Mouse (Mus musculus) kidney, embryonic 14.5 days (tissue): ENCODE data around the gene Stoml3. TPM values are rescaled to one million over a fixed set of nuclear protein-coding genes. Genes with fewer than 3 reads are reported as not detected.

Source experiments
- ATAC-seq: fragments of 200-750 bp; cut with Nextera tagmentation; 2 replicates; pipeline ENCODE4 v1.8.0; 2017; ENCODE audit warnings: moderate number of reproducible peaks, mild to moderate bottlenecking, moderate TSS enrichment, moderate library complexity; ENCODE audit not compliant: low FRiP score, low TSS enrichment
- H3K27ac ChIP-seq: fragments of 300-500 bp; sonication (generic); 2 replicates; pipeline ENCODE4 v1.5.1; 2014; ENCODE audit warnings: low read depth, mild to moderate bottlenecking, low read length, moderate library complexity, mixed read lengths
- H3K27me3 ChIP-seq: fragments of 300-500 bp; sonication (generic); 2 replicates; pipeline ENCODE4 v1.6.1; 2014; ENCODE audit warnings: mild to moderate bottlenecking, low read length; ENCODE audit not compliant: control insufficient read depth, insufficient read depth
- H3K36me3 ChIP-seq: fragments of 300-500 bp; sonication (generic); 2 replicates; pipeline ENCODE4 v1.6.1; 2014; ENCODE audit warnings: low read length, mixed read lengths; ENCODE audit not compliant: control insufficient read depth, insufficient read depth
- H3K4me1 ChIP-seq: fragments of 300-500 bp; sonication (generic); 2 replicates; pipeline ENCODE4 v1.6.1; 2014; ENCODE audit warnings: low read length, mixed read lengths; ENCODE audit not compliant: control insufficient read depth, insufficient read depth
- H3K4me2 ChIP-seq: fragments of 300-500 bp; sonication (generic); replicated peaks from 2 replicates; pipeline ENCODE4 v1.6.1; 2014; ENCODE audit warnings: low read depth, mild to moderate bottlenecking, low read length
- H3K4me3 ChIP-seq: fragments of 300-500 bp; sonication (generic); 2 replicates; pipeline ENCODE4 v1.5.1; 2014; ENCODE audit warnings: mild to moderate bottlenecking, low read length
- H3K9ac ChIP-seq: fragments of 300-500 bp; sonication (generic); 2 replicates; pipeline ENCODE4 v1.6.1; 2014; ENCODE audit warnings: low read depth, mild to moderate bottlenecking, low read length, moderate library complexity
- H3K9me3 ChIP-seq: fragments of 300-500 bp; sonication (generic); 2 replicates; pipeline ENCODE4 v1.6.1; 2016; ENCODE audit warnings: low read length; ENCODE audit not compliant: control insufficient read depth
- WGBS: fragments of 180-500 bp; shearing (Covaris S2); extraction: QIAGEN DNeasy Blood & Tissue Kit; methylation state at CpG from one replicate; pipeline ENCODE4 v1.1.7; 2014; 5-methylcytosine and 5-hydroxymethylcytosine counted together
- polyA plus RNA-seq: library from polyadenylated mRNA; unstranded; fragments of >200 nt; fragmentation: Nextera tagmentation; extraction: Ambion mirVana; gene quantifications from 2 replicates; pipeline ENCODE4 v1.2.1, GENCODE M21; 2014

Stoml3 gene
- polyA plus RNA-seq, 1 experiment from 2014 or later = 0.31 TPM

- Histone ChIP-seq H3K36me3 (peaks cover 28% of the 10 kb centered on the region), H3K9ac (no peak overlapping the region), H3K4me1 (peaks cover 22% of the 10 kb centered on the region), H3K9me3 (no peaks in the 10 kb centered on the region), H3K27me3 (no peaks in the 10 kb centered on the region), H3K4me3 (no peak overlapping the region), H3K27ac (no peak overlapping the region), H3K4me2 (no peak overlapping the region)
- ATAC-seq = no peak
- 80% methylated on average over 5 of the region's 5 CpGs for WGBS
These were observed 21.1 kb upstream of the Stoml3 start for GRCm38 (mm10) chr3:53467356-53467755.

- 95% methylated on average over 5 of the region's 5 CpGs for WGBS
These were observed 18.8 kb upstream of the Stoml3 start for GRCm38 (mm10) chr3:53469650-53470049.

GRCm38 (mm10) chr3:53472061-53472460, 16.4 kb upstream of the Stoml3 start:
- Histone ChIP-seq H3K36me3 (peaks cover 71% of the 10 kb centered on the region), H3K27ac (no peak overlapping the region), H3K4me1 (peaks cover 5% of the 10 kb centered on the region; the same call in 1 of the 2 replicates), H3K4me3 (no peak overlapping the region), H3K9me3 (no peaks in the 10 kb centered on the region), H3K9ac (no peak overlapping the region), H3K27me3 (no peaks in the 10 kb centered on the region), H3K4me2 (no peak overlapping the region)
- no peak for ATAC-seq
- 96% methylated on average over 5 of the region's 5 CpGs for WGBS

More at GRCm38 (mm10) chr3:53469650-53470049, 18.8 kb upstream of the Stoml3 start:
- Histone ChIP-seq H3K9ac (no peak overlapping the region), H3K9me3 (no peaks in the 10 kb centered on the region), H3K4me3 (no peak overlapping the region), H3K36me3 (peaks cover 51% of the 10 kb centered on the region), H3K4me2 (no peak overlapping the region), H3K27ac (no peak overlapping the region), H3K4me1 (peaks cover 22% of the 10 kb centered on the region), H3K27me3 (no peaks in the 10 kb centered on the region)
- ATAC-seq = no peak

- Histone ChIP-seq H3K36me3 (peaks cover 86% of the 10 kb centered on the region), H3K4me1 (no peaks in the 10 kb centered on the region), H3K27me3 (no peaks in the 10 kb centered on the region), H3K9me3 (no peaks in the 10 kb centered on the region), H3K9ac (no peak overlapping the region), H3K4me2 (no peak overlapping the region), H3K4me3 (no peak overlapping the region), H3K27ac (no peak overlapping the region)
- 83% methylated on average over 4 of the region's 4 CpGs for WGBS
- ATAC-seq = no peak
These were observed 14.3 kb upstream of the Stoml3 start for GRCm38 (mm10) chr3:53474179-53474578.

GRCm38 (mm10) chr3:53475889-53476288, 12.6 kb upstream of the Stoml3 start:
- H3K4me3 ChIP-seq = no peak overlapping the region
- no peak overlapping the region for H3K27ac ChIP-seq
- no peaks in the 10 kb centered on the region for H3K27me3 ChIP-seq
- peak; percentile 28; the same call in 1 of the 2 replicates for ATAC-seq
- H3K9ac ChIP-seq = no peak overlapping the region
- H3K36me3 ChIP-seq = peaks cover 91% of the 10 kb centered on the region
- WGBS = 66% methylated on average over 6 of the region's 6 CpGs
- no peaks in the 10 kb centered on the region for H3K4me1 ChIP-seq
- no peaks in the 10 kb centered on the region for H3K9me3 ChIP-seq
- no peak overlapping the region for H3K4me2 ChIP-seq

GRCm38 (mm10) chr3:53477468-53477867, 11.0 kb upstream of the Stoml3 start:
- no peaks in the 10 kb centered on the region for H3K27me3 ChIP-seq
- H3K4me3 ChIP-seq = no peak overlapping the region
- ATAC-seq = 0 out of 2 replicates have a peak, but pooled peaks have one; percentile 26
- H3K27ac ChIP-seq = no peak overlapping the region
- H3K4me1 ChIP-seq = no peaks in the 10 kb centered on the region
- peaks cover 89% of the 10 kb centered on the region for H3K36me3 ChIP-seq
- H3K9ac ChIP-seq = no peak overlapping the region
- no peaks in the 10 kb centered on the region for H3K9me3 ChIP-seq
- H3K4me2 ChIP-seq = no peak overlapping the region
- WGBS = 82% methylated on average over 17 of the region's 17 CpGs

- Histone ChIP-seq H3K27me3 (no peaks in the 10 kb centered on the region), H3K4me1 (no peaks in the 10 kb centered on the region), H3K4me3 (no peak overlapping the region), H3K27ac (no peak overlapping the region), H3K9me3 (no peaks in the 10 kb centered on the region), H3K36me3 (peaks cover 80% of the 10 kb centered on the region), H3K4me2 (no peak overlapping the region), H3K9ac (no peak overlapping the region)
- ATAC-seq = no peak; the same call in 1 of the 2 replicates
- WGBS = 96% methylated on average over 30 of the region's 30 CpGs
These were observed 9.9 kb upstream of the Stoml3 start for GRCm38 (mm10) chr3:53478419-53479046.

GRCm38 (mm10) chr3:53483414-53484059, 4.9 kb upstream of the Stoml3 start:
- H3K4me1 ChIP-seq = peaks cover 6% of the 10 kb centered on the region; the same call in 1 of the 2 replicates
- H3K4me3 ChIP-seq = no peak overlapping the region
- peaks cover 35% of the 10 kb centered on the region for H3K36me3 ChIP-seq
- no peaks in the 10 kb centered on the region for H3K9me3 ChIP-seq
- H3K27me3 ChIP-seq = no peaks in the 10 kb centered on the region
- H3K27ac ChIP-seq = no peak overlapping the region
- no peak overlapping the region for H3K9ac ChIP-seq
- no peak for ATAC-seq
- WGBS = 87% methylated on average over 8 of the region's 8 CpGs
- no peak overlapping the region for H3K4me2 ChIP-seq

- H3K9me3 ChIP-seq = no peaks in the 10 kb centered on the region
- H3K4me1 ChIP-seq = peaks cover 6% of the 10 kb centered on the region; the same call in 1 of the 2 replicates
- no peak overlapping the region for H3K27ac ChIP-seq
- ATAC-seq = no peak
- 79% methylated on average over 10 of the region's 10 CpGs for WGBS
- H3K27me3 ChIP-seq = no peaks in the 10 kb centered on the region
- no peak overlapping the region for H3K4me2 ChIP-seq
- H3K36me3 ChIP-seq = peaks cover 11% of the 10 kb centered on the region
- no peak overlapping the region for H3K4me3 ChIP-seq
- H3K9ac ChIP-seq = no peak overlapping the region
These were observed 1.9 kb upstream of the Stoml3 start for GRCm38 (mm10) chr3:53486561-53486960.
